Mouse (Mus musculus) lung, embryonic 14.5 days (tissue): ENCODE data around the gene Atp6v1g2. TPM values are rescaled to one million over a fixed set of nuclear protein-coding genes. Genes with fewer than 3 reads are reported as not detected.

ENCODE experiments used
- ATAC-seq: fragments of 200-750 bp; cut with Nextera tagmentation; 2 replicates; pipeline ENCODE4 v1.8.0; 2017; ENCODE audit warnings: mild to moderate bottlenecking, moderate TSS enrichment, moderate library complexity; ENCODE audit not compliant: insufficient read depth
- DNase-seq: peaks from one replicate; pipeline ENCODE4 v3.0.0-alpha.2; 2015
- H3K27ac ChIP-seq: fragments of 300-500 bp; sonication (generic); 2 replicates; pipeline ENCODE4 v1.5.1; 2014; ENCODE audit warnings: low read depth, mild to moderate bottlenecking, moderate library complexity
- H3K27me3 ChIP-seq: fragments of 300-500 bp; sonication (generic); 2 replicates; pipeline ENCODE4 v1.6.1; 2014; ENCODE audit warnings: low read length, control low read depth; ENCODE audit not compliant: insufficient read depth
- H3K36me3 ChIP-seq: fragments of 300-500 bp; sonication (generic); 2 replicates; pipeline ENCODE4 v1.6.1; 2014; ENCODE audit warnings: control low read depth; ENCODE audit not compliant: insufficient read depth
- H3K4me1 ChIP-seq: fragments of 300-500 bp; sonication (generic); 2 replicates; pipeline ENCODE4 v1.6.1; 2014; ENCODE audit warnings: antibody characterized with exemption, control low read depth; ENCODE audit not compliant: insufficient read depth
- H3K4me2 ChIP-seq: fragments of 300-500 bp; sonication (generic); 2 replicates; pipeline ENCODE4 v1.6.1; 2014; ENCODE audit warnings: mild to moderate bottlenecking
- H3K4me3 ChIP-seq: fragments of 300-500 bp; sonication (generic); 2 replicates; pipeline ENCODE4 v1.5.1; 2014; ENCODE audit warnings: low read depth, low read length
- H3K9ac ChIP-seq: fragments of 300-500 bp; sonication (generic); 2 replicates; pipeline ENCODE4 v1.6.1; 2014
- H3K9me3 ChIP-seq: fragments of 300-500 bp; sonication (generic); 2 replicates; pipeline ENCODE4 v1.6.1; 2016; ENCODE audit warnings: low read depth, low read length, control low read depth
- CTCF ChIP-seq: IDR thresholded peaks from 2 replicates; pipeline ENCODE4 v1.5.1; 2016; ENCODE audit warnings: antibody characterized with exemption, low read depth
- WGBS: fragments of 180-500 bp; shearing (Covaris S2); extraction: QIAGEN DNeasy Blood & Tissue Kit; methylation state at CpG from one replicate; pipeline ENCODE4 v1.1.7; 2014; 5-methylcytosine and 5-hydroxymethylcytosine counted together
- polyA plus RNA-seq: library from polyadenylated mRNA; unstranded; fragments of >200 nt; fragmentation: Nextera tagmentation; extraction: Ambion mirVana; gene quantifications from 2 replicates; pipeline ENCODE4 v1.2.1, GENCODE M21; 2014

Atp6v1g2 gene
- polyA plus RNA-seq, 1 experiment from 2014 or later, result 3.7 TPM

DNA sequence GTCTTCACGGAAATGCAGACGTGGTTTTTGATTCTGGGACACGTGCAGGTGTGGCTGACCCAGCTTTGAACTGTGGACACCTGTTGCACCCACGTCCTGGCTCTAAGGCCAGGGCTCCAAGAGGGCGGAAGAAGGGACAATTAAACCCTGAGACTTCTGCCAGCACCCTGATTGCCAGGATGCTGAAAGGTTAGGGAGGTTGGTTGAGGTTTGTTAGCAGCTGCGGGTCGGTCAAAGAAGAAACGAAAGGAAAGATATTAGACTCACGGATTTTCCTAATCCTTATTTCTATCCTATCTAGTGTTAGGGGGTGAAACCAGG, 37.2 kb upstream of the Atp6v1g2 start:
- Histone ChIP-seq H3K27ac (no peak overlapping the region), H3K4me3 (peak overlapping the region; percentile 41), H3K9me3 (no peaks in the 10 kb centered on the region), H3K9ac (peak overlapping the region; percentile 7; the same call in 1 of the 2 replicates), H3K4me1 (no peaks in the 10 kb centered on the region; the same call in none of the 2 replicates), H3K36me3 (no peaks in the 10 kb centered on the region), H3K27me3 (peaks cover 38% of the 10 kb centered on the region), H3K4me2 (peak overlapping the region; percentile 77)
- WGBS, result 24% methylated on average over 9 of the region's 9 CpGs
- ATAC-seq (no peak), DNase-seq (no peak)
- TF ChIP-seq CTCF, result no peak

DNA sequence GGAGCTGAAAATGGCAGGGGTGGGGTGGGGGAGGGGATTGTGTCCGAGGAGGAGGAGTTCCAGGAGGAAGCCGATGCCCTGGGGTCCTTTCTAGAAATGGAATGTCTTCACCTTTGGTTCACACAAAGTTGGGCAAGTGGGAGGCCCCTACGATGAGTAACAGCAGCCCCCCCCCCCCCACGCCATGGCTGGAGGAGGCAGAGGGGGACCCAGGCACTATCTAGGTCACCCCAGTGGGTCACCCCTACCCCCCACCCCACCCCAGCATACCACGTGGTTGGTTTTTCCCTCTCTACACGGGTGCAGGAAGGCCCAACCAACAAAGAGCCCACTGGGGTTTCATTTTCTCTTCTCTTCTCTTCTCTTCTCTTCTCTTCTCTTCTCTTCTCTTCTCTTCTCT, 36.3 kb upstream of the Atp6v1g2 start:
- H3K27me3 ChIP-seq, result peaks cover 43% of the 10 kb centered on the region

DNA sequence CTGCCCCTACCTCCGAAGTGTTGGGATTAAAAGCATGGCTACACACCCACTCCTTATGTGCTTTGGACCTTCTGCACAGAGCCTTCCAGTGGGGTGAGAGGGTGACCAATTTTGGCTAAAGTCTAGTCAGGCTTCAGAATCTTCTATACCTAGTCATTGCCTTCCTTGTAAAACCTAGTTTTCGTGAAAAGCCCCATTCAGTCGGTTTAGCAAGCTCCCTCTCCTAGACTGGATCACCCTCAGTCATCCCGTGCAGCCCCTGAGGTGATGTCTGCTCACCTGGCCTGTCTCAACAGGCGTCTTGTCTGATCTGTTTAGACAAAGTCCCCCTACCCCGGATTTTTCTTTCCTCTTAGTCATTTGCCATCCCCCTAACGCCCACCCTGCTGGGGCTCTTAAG, 35.4 kb upstream of the Atp6v1g2 start:
- 53% methylated on average over 7 of the region's 7 CpGs for WGBS
- Histone ChIP-seq H3K27ac (no peak overlapping the region), H3K27me3 (peaks cover 43% of the 10 kb centered on the region), H3K9me3 (no peaks in the 10 kb centered on the region), H3K4me3 (no peak overlapping the region), H3K4me2 (no peak overlapping the region), H3K4me1 (no peaks in the 10 kb centered on the region; the same call in none of the 2 replicates), H3K9ac (no peak overlapping the region), H3K36me3 (no peaks in the 10 kb centered on the region)
- no peak for TF ChIP-seq CTCF
- ATAC-seq (no peak), DNase-seq (no peak)

More for the DNA sequence above, 36.3 kb upstream of the Atp6v1g2 start:
- Histone ChIP-seq H3K4me2 (no peak overlapping the region), H3K9me3 (no peaks in the 10 kb centered on the region), H3K36me3 (no peaks in the 10 kb centered on the region), H3K27ac (no peak overlapping the region), H3K4me1 (no peaks in the 10 kb centered on the region; the same call in none of the 2 replicates), H3K4me3 (no peak overlapping the region), H3K9ac (no peak overlapping the region)
- DNase-seq (no peak), ATAC-seq (no peak)
- TF ChIP-seq CTCF, result no peak
- WGBS, result 42% methylated on average over 5 of the region's 6 CpGs

DNA sequence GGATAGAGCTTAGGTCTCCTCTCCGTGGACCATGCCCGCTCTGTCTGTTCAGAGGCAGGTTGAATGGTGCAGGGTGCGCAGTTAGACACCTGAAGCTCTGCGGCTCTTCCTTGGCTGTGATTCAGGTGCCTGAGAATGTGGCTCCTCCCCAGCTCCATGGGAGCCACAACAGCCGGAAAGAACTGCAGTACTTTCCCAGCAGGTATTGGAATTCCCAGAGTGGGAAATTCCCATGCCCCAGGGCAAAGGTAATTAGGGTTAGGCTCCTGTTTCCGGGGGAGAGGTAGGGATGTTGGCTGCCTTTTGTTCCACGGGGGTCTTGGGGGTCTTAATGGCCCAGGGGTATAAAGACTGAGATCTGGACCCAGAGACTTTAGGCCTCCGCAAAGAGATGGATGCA, 34.5 kb upstream of the Atp6v1g2 start:
- TF ChIP-seq CTCF, result no peak
- no peak for ATAC-seq
- Histone ChIP-seq H3K4me3 (no peak overlapping the region), H3K9ac (no peak overlapping the region), H3K36me3 (no peaks in the 10 kb centered on the region), H3K27me3 (peaks cover 48% of the 10 kb centered on the region), H3K4me1 (no peaks in the 10 kb centered on the region; the same call in none of the 2 replicates), H3K27ac (no peak overlapping the region), H3K9me3 (no peaks in the 10 kb centered on the region), H3K4me2 (no peak overlapping the region)
- 28% methylated on average over 8 of the region's 8 CpGs for WGBS
- no peak for DNase-seq

DNA sequence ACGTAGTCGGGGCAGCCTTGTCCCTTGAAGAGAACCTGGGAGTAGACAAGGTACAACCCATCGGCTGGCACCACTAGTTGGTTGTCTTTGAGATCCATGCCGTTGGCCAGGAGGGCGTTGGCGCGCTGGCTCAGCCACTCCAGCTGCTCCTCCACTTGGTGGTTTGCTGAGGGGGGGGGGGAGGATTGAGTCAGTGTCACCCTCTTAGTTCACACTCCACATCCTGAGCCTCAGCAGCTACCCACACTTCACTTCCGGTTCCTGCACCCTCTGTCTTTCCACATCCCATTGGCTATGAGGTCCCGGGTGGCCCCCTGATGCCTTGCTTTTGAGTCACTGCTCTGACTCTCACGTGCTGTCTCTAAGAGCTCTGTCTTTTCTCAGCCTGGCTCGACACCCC, 33.1 kb upstream of the Atp6v1g2 start:
- Histone ChIP-seq H3K36me3 (no peaks in the 10 kb centered on the region), H3K27me3 (peaks cover 44% of the 10 kb centered on the region)

DNA sequence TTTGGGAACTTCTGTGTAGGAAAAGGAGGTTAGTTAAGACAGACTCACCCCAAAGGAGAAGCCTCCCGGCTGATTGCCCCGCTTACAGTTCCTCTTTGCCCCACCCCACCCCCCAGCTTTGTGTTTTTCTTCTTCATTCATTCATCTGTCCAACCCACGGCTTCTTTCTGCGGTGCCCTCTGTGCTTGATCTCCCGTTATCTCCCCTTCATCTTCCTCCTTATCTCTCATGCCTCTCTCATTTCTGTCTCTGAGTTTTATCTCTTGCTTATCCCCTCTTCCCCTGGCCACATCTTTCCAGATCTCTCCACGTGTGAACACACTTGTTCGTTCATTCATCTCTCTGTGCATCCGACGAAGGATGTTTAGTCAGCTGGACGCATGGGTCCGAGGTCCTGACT, 32.3 kb upstream of the Atp6v1g2 start:
- Histone ChIP-seq H3K9me3 (no peaks in the 10 kb centered on the region), H3K9ac (no peak overlapping the region), H3K27ac (no peak overlapping the region), H3K4me1 (no peaks in the 10 kb centered on the region), H3K4me3 (0 out of 2 replicates have a peak overlapping the region, but pooled peaks have one; percentile 1), H3K4me2 (no peak overlapping the region), H3K27me3 (peaks cover 37% of the 10 kb centered on the region), H3K36me3 (no peaks in the 10 kb centered on the region)
- DNase-seq (no peak), ATAC-seq (no peak)
- WGBS, result 46% methylated on average over 11 of the region's 11 CpGs
- no peak for TF ChIP-seq CTCF

More for the DNA sequence above, 33.1 kb upstream of the Atp6v1g2 start:
- 70% methylated on average over 11 of the region's 11 CpGs for WGBS
- no peak for ATAC-seq
- no peak overlapping the region for H3K27ac ChIP-seq
- H3K4me2 ChIP-seq, result no peak overlapping the region
- H3K9ac ChIP-seq, result no peak overlapping the region
- no peaks in the 10 kb centered on the region for H3K9me3 ChIP-seq
- no peaks in the 10 kb centered on the region; the same call in 1 of the 2 replicates for H3K4me1 ChIP-seq
- TF ChIP-seq CTCF, result no peak
- DNase-seq, result no peak
- no peak overlapping the region for H3K4me3 ChIP-seq

DNA sequence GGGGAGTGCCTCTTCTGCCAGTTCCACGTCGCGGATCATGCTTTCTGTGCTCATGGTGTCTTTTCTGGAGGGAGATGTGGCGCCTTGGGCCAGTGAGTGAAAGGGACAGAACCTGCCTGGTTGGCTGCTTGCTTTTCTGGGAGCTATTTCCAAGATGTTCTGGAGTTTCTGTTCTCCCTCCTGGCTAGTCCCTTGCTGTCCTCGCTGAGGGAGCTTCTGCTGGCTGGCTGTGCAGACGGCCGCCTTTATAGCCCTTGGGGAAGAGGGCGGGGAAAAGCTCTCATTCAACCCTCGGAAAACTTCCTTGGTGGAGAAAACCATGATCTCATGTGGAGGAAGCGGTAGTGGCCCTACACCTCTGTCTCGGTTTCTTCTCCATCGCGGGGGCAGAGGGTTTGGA, 31.7 kb upstream of the Atp6v1g2 start, which contains the start of gene Tnf:
Gene Tnf (minus strand): TSS at position 221 of the 400 bp plus-strand sequence.
- Histone ChIP-seq H3K9me3 (no peaks in the 10 kb centered on the region), H3K9ac (no peak within 1 kb of the TSS), H3K36me3 (no peaks in the 10 kb centered on the region), H3K4me2 (no peak within 1 kb of the TSS), H3K27me3 (peaks cover 30% of the 10 kb centered on the region), H3K4me3 (0 out of 2 replicates have a peak within 1 kb of the TSS, but pooled peaks have one; percentile 1), H3K27ac (no peak within 1 kb of the TSS), H3K4me1 (no peaks in the 10 kb centered on the region)
- 38% methylated on average over 13 of the region's 13 CpGs for WGBS
- no peak for TF ChIP-seq CTCF
- DNase-seq, result no peak
- no peak for ATAC-seq

DNA sequence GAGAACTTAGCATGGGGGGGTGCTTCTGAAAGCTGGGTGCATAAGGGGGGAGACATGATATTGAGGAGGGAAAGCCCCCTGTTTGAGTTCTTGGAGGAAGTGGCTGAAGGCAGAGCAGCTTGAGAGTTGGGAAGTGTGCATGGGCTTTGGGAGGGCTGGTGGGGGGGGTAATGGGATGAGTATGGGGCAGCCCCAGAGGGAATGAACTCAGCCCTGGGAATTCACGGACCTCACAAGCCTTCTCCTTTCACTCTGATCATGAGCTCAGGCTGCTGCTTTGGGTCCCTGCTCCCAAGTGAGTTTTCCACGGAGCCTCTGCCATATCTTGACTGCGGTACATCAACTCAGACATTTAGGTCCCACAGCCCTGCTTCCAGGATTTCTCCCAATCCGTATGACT, 31.0 kb upstream of the Atp6v1g2 start:
- 74% methylated on average over 4 of the region's 4 CpGs for WGBS
- Histone ChIP-seq H3K36me3 (no peaks in the 10 kb centered on the region), H3K27ac (no peak overlapping the region), H3K9me3 (no peaks in the 10 kb centered on the region), H3K27me3 (peaks cover 25% of the 10 kb centered on the region), H3K4me1 (no peaks in the 10 kb centered on the region), H3K4me2 (no peak overlapping the region), H3K9ac (no peak overlapping the region), H3K4me3 (no peak overlapping the region)
- no peak for TF ChIP-seq CTCF
- ATAC-seq, result no peak
- DNase-seq, result no peak
